Mouse (Mus musculus): ENCODE measurements at regions not wholly inside any gene's neighbourhood (a gene's known extent, or its start where the extent isn't known, plus 50 kb on each side); places are given as distances from the start of the nearest gene placed in this dataset.
A peak's percentile ranks its signal among the peaks of the same experiment; 100 is the strongest.

- WGBS: 90% methylated on average over 5 of the region's 5 CpGs
- H3K36me3 ChIP-seq (ENCODE audit: control insufficient read depth, insufficient read depth, low read length): no peaks in the 10 kb centered on the region
- H3K27me3 ChIP-seq (ENCODE audit: control insufficient read depth, insufficient read depth, low read length): no peaks in the 10 kb centered on the region
- H3K27ac ChIP-seq (ENCODE audit: insufficient read depth, low read length): no peak overlapping the region
- DNase-seq (ENCODE audit: low read depth in 1 of 2, low spot score in 2 of 2): no peak
- no peak overlapping the region for H3K4me3 ChIP-seq (ENCODE audit: extremely low read depth, insufficient read depth, insufficient read length)
- TF ChIP-seq POLR2A (IDR thresholded peaks at IDR 0.05; ENCODE audit: low read depth, low read length) (no peak), CTCF (IDR thresholded peaks at IDR 0.05; ENCODE audit: extremely low read depth, insufficient read depth, insufficient read length, insufficient replicate concordance) (no peak)
- no peaks in the 10 kb centered on the region; the same call in 1 of the 2 replicates for H3K4me1 ChIP-seq (ENCODE audit: control insufficient read depth, insufficient read depth, insufficient read length)
Observed at GRCm38 (mm10) chr17:87520841-87521240, 74.1 kb upstream of the Calm2 start.

- TF ChIP-seq POLR2A (IDR thresholded peaks at IDR 0.05; ENCODE audit: low read depth, low read length): no peak
- TF ChIP-seq CTCF (IDR thresholded peaks at IDR 0.05; ENCODE audit: extremely low read depth, insufficient read depth, insufficient read length, insufficient replicate concordance): no peak
- WGBS: 74% methylated on average over 10 of the region's 10 CpGs
- Histone ChIP-seq H3K36me3 (ENCODE audit: control insufficient read depth, insufficient read depth, low read length) (no peaks in the 10 kb centered on the region), H3K27me3 (ENCODE audit: control insufficient read depth, insufficient read depth, low read length) (no peaks in the 10 kb centered on the region), H3K4me1 (ENCODE audit: control insufficient read depth, insufficient read depth, insufficient read length) (no peaks in the 10 kb centered on the region; the same call in 1 of the 2 replicates), H3K27ac (ENCODE audit: insufficient read depth, low read length) (no peak overlapping the region), H3K4me3 (ENCODE audit: extremely low read depth, insufficient read depth, insufficient read length) (no peak overlapping the region)
- DNase-seq (ENCODE audit: low read depth in 1 of 2, low spot score in 2 of 2): no peak
Observed at GRCm38 (mm10) chr17:87521622-87522151, 75.0 kb upstream of the Calm2 start.

- 27% methylated on average over 8 of the region's 8 CpGs for WGBS
- Histone ChIP-seq H3K4me1 (ENCODE audit: control insufficient read depth, insufficient read depth, insufficient read length) (no peaks in the 10 kb centered on the region; the same call in 1 of the 2 replicates), H3K36me3 (ENCODE audit: control insufficient read depth, insufficient read depth, low read length) (no peaks in the 10 kb centered on the region), H3K27ac (ENCODE audit: insufficient read depth, low read length) (no peak overlapping the region), H3K4me3 (ENCODE audit: extremely low read depth, insufficient read depth, insufficient read length) (no peak overlapping the region), H3K27me3 (ENCODE audit: control insufficient read depth, insufficient read depth, low read length) (no peaks in the 10 kb centered on the region)
- TF ChIP-seq POLR2A (IDR thresholded peaks at IDR 0.05; ENCODE audit: low read depth, low read length): no peak
- TF ChIP-seq CTCF (IDR thresholded peaks at IDR 0.05; ENCODE audit: extremely low read depth, insufficient read depth, insufficient read length, insufficient replicate concordance): no peak
- DNase-seq (ENCODE audit: low read depth in 1 of 2, low spot score in 2 of 2): no peak
Observed at GRCm38 (mm10) chr17:87522500-87523091, 75.9 kb upstream of the Calm2 start.

GRCm38 (mm10) chr17:87523643-87524042 lies 76.9 kb upstream of the Calm2 start:
- Histone ChIP-seq H3K27ac (ENCODE audit: insufficient read depth, low read length) (no peak overlapping the region), H3K4me1 (ENCODE audit: control insufficient read depth, insufficient read depth, insufficient read length) (no peaks in the 10 kb centered on the region; the same call in 1 of the 2 replicates), H3K27me3 (ENCODE audit: control insufficient read depth, insufficient read depth, low read length) (no peaks in the 10 kb centered on the region), H3K4me3 (ENCODE audit: extremely low read depth, insufficient read depth, insufficient read length) (no peak overlapping the region), H3K36me3 (ENCODE audit: control insufficient read depth, insufficient read depth, low read length) (no peaks in the 10 kb centered on the region)
- TF ChIP-seq CTCF (IDR thresholded peaks at IDR 0.05; ENCODE audit: extremely low read depth, insufficient read depth, insufficient read length, insufficient replicate concordance) (no peak), POLR2A (IDR thresholded peaks at IDR 0.05; ENCODE audit: low read depth, low read length) (no peak)
- DNase-seq (ENCODE audit: low read depth in 1 of 2, low spot score in 2 of 2): no peak
- WGBS: 86% methylated on average over 10 of the region's 10 CpGs

- DNase-seq (ENCODE audit: low read depth in 1 of 2, low spot score in 2 of 2): no peak
- TF ChIP-seq CTCF (IDR thresholded peaks at IDR 0.05; ENCODE audit: extremely low read depth, insufficient read depth, insufficient read length, insufficient replicate concordance) (no peak), POLR2A (IDR thresholded peaks at IDR 0.05; ENCODE audit: low read depth, low read length) (no peak)
- 96% methylated on average over 7 of the region's 7 CpGs for WGBS
Observed at GRCm38 (mm10) chr17:87527174-87527573, 80.4 kb upstream of the Calm2 start.

GRCm38 (mm10) chr17:87530162-87530817 lies 83.6 kb upstream of the Calm2 start:
- H3K4me3 ChIP-seq (ENCODE audit: extremely low read depth, insufficient read depth, insufficient read length): no peak overlapping the region
- no peak overlapping the region for H3K27ac ChIP-seq (ENCODE audit: insufficient read depth, low read length)
- TF ChIP-seq POLR2A (IDR thresholded peaks at IDR 0.05; ENCODE audit: low read depth, low read length): no peak
- peak; percentile 78 for TF ChIP-seq CTCF (IDR thresholded peaks at IDR 0.05; ENCODE audit: extremely low read depth, insufficient read depth, insufficient read length, insufficient replicate concordance)
- no peaks in the 10 kb centered on the region for H3K36me3 ChIP-seq (ENCODE audit: control insufficient read depth, insufficient read depth, low read length)
- no peaks in the 10 kb centered on the region for H3K27me3 ChIP-seq (ENCODE audit: control insufficient read depth, insufficient read depth, low read length)
- 25% methylated on average over 29 of the region's 29 CpGs for WGBS
- peak in 1 of 2 experiments; percentile 62 for DNase-seq (ENCODE audit: low read depth in 1 of 2, low spot score in 2 of 2)
- no peaks in the 10 kb centered on the region; the same call in 1 of the 2 replicates for H3K4me1 ChIP-seq (ENCODE audit: control insufficient read depth, insufficient read depth, insufficient read length)

More at GRCm38 (mm10) chr17:87527174-87527573, 80.4 kb upstream of the Calm2 start:
- H3K4me3 ChIP-seq (ENCODE audit: extremely low read depth, insufficient read depth, insufficient read length): no peak overlapping the region
- H3K36me3 ChIP-seq (ENCODE audit: control insufficient read depth, insufficient read depth, low read length): no peaks in the 10 kb centered on the region
- no peaks in the 10 kb centered on the region; the same call in 1 of the 2 replicates for H3K4me1 ChIP-seq (ENCODE audit: control insufficient read depth, insufficient read depth, insufficient read length)
- no peaks in the 10 kb centered on the region for H3K27me3 ChIP-seq (ENCODE audit: control insufficient read depth, insufficient read depth, low read length)
- H3K27ac ChIP-seq (ENCODE audit: insufficient read depth, low read length): no peak overlapping the region

Data from spleen, adult 2 months (tissue).